Mouse (Mus musculus) forebrain, embryonic 14.5 days (tissue): ENCODE measurements around the gene Ube2g2. TPM values are rescaled to one million over a fixed set of nuclear protein-coding genes. Genes with fewer than 3 reads are reported as not detected.

ENCODE experiments used
- microRNA counts: library from miRNA; unstranded; fragments of <30 nt; microRNA quantifications from one replicate; lab custom pipeline; 2016
- microRNA-seq: library from miRNA; unstranded; fragments of <30 nt; microRNA quantifications from one replicate; pipeline ENCODE4, GENCODE M21; 2016
- polyA plus RNA-seq: library from polyadenylated mRNA; unstranded; fragments of >200 nt; fragmentation: Nextera tagmentation; extraction: Ambion mirVana; gene quantifications from 2 replicates; pipeline ENCODE4 v1.2.1, GENCODE M21; 2014

Gene Ube2g2
- polyA plus RNA-seq, 1 experiment from 2014 or later = 73.6 TPM

MicroRNAs within 50 kb of the gene (microRNA counts, 519-probe panel; counts per million panel counts)
- microRNA mmu-miR-1930 (lab: Ali Mortazavi, UCI) = not detected

Small RNA genes lying within 50 kb of the gene (microRNA-seq; reads per million reads assigned to microRNA genes)
- 9.1 reads per million, percentile 33 among the genes with 10 or more reads in this experiment for gene Mir1930

Other genes starting within 250 kb of the Ube2g2 start
- 7.8 and 10.3 TPM in 2 replicates for gene Adarb1, start 204.0 kb upstream of the Ube2g2 start, polyA plus RNA-seq
- 33.8 and 36.9 TPM in 2 replicates for gene Fam207a, start 106.5 kb upstream of the Ube2g2 start, polyA plus RNA-seq
- gene Itgb2, start 92.0 kb upstream of the Ube2g2 start, polyA plus RNA-seq = 0.67 and 0.89 TPM in 2 replicates
- 74.1 and 85.5 TPM in 2 replicates for gene Pttg1ip, start 40.6 kb upstream of the Ube2g2 start, polyA plus RNA-seq
- 277 and 308 TPM in 2 replicates for gene Sumo3, start 16.2 kb upstream of the Ube2g2 start, polyA plus RNA-seq
- gene Gm49325, start 16.1 kb upstream of the Ube2g2 start, polyA plus RNA-seq = 1.7 and 16.2 TPM in 2 replicates
- gene Tspear, start 64.3 kb downstream of the Ube2g2 start, polyA plus RNA-seq = 0.45 and 0.55 TPM in 2 replicates
- gene Gm19402, start 68.5 kb downstream of the Ube2g2 start, polyA plus RNA-seq = not detected in 2 replicates
- not detected in 2 replicates for gene Gm9508, start 75.0 kb downstream of the Ube2g2 start, polyA plus RNA-seq
- not detected in 2 replicates for gene Gm10272, start 84.4 kb downstream of the Ube2g2 start, polyA plus RNA-seq
- not detected in 2 replicates for gene Gm10024, start 89.2 kb downstream of the Ube2g2 start, polyA plus RNA-seq
- not detected in 2 replicates for gene Gm10142, start 93.5 kb downstream of the Ube2g2 start, polyA plus RNA-seq
- gene Krtap12-1, start 98.3 kb downstream of the Ube2g2 start, polyA plus RNA-seq = not detected in 2 replicates
- gene Gm10100, start 104.2 kb downstream of the Ube2g2 start, polyA plus RNA-seq = not detected in 2 replicates
- not detected in 2 replicates for gene Gm18596, start 120.4 kb downstream of the Ube2g2 start, polyA plus RNA-seq
- not detected in 2 replicates for gene Gm9736, start 129.1 kb downstream of the Ube2g2 start, polyA plus RNA-seq
- not detected in 2 replicates for gene Gm3233, start 137.4 kb downstream of the Ube2g2 start, polyA plus RNA-seq
- not detected in 2 replicates for gene Gm3238, start 149.1 kb downstream of the Ube2g2 start, polyA plus RNA-seq
- not detected in 2 replicates for gene Gm7138, start 154.7 kb downstream of the Ube2g2 start, polyA plus RNA-seq
- gene Gm3250, start 160.3 kb downstream of the Ube2g2 start, polyA plus RNA-seq = not detected in 2 replicates
- gene Gm7137, start 165.9 kb downstream of the Ube2g2 start, polyA plus RNA-seq = not detected in 2 replicates
- gene Gm9639, start 172.8 kb downstream of the Ube2g2 start, polyA plus RNA-seq = not detected in 2 replicates
- gene Gm19668, start 176.9 kb downstream of the Ube2g2 start, polyA plus RNA-seq = not detected in 2 replicates
- not detected in 2 replicates for gene Gm9507, start 189.6 kb downstream of the Ube2g2 start, polyA plus RNA-seq
- not detected in 2 replicates for gene Gm2696, start 192.4 kb downstream of the Ube2g2 start, polyA plus RNA-seq
- gene Krtap10-4, start 204.8 kb downstream of the Ube2g2 start, polyA plus RNA-seq = not detected in 2 replicates
- gene Krtap10-10, start 213.7 kb downstream of the Ube2g2 start, polyA plus RNA-seq = not detected in 2 replicates
- not detected in 2 replicates for gene Gm36176, start 224.5 kb downstream of the Ube2g2 start, polyA plus RNA-seq
- gene Gm10318, start 230.6 kb downstream of the Ube2g2 start, polyA plus RNA-seq = not detected in 2 replicates
- gene Gm3285, start 239.7 kb downstream of the Ube2g2 start, polyA plus RNA-seq = not detected in 2 replicates